Mouse (Mus musculus) cerebellum, postnatal 4 days (tissue): Measurements from ENCODE around the gene Mapkapk5.

ENCODE experiments used
- DNase-seq, 2 experiments: peaks; one replicate each; pipeline ENCODE4 v3.0.0; 2022; ENCODE audit warnings: low spot score in 2 of 2, mixed read lengths in 1 of 2

Mapkapk5 gene

GRCm38 (mm10) chr5:121545793-121546529 is at the start of gene Mapkapk5:
Gene Mapkapk5 (minus strand): TSS chr5:121545905.
- DNase-seq: peak; percentile 95 to 97

- no peak for DNase-seq
Measured at GRCm38 (mm10) chr5:121594714-121595313, 49.1 kb upstream of the Mapkapk5 start.

- peak; percentile 34 to 72 for DNase-seq
Measured at GRCm38 (mm10) chr5:121593451-121594401, 48.0 kb upstream of the Mapkapk5 start, which contains the start of gene Aldh2. Gene Aldh2 (minus strand): TSS chr5:121593824.

GRCm38 (mm10) chr5:121592816-121593407 is 47.2 kb upstream of the Mapkapk5 start:
- no peak for DNase-seq

GRCm38 (mm10) chr5:121592064-121592815 is 46.5 kb upstream of the Mapkapk5 start:
- no peak for DNase-seq

- no peak for DNase-seq
Measured at GRCm38 (mm10) chr5:121591417-121592063, 45.8 kb upstream of the Mapkapk5 start.

GRCm38 (mm10) chr5:121589928-121590327 is 44.2 kb upstream of the Mapkapk5 start:
- DNase-seq: no peak

- no peak for DNase-seq
Measured at GRCm38 (mm10) chr5:121586400-121587039, 40.8 kb upstream of the Mapkapk5 start.

- DNase-seq: no peak
Measured at GRCm38 (mm10) chr5:121585699-121586098, 40.0 kb upstream of the Mapkapk5 start.

- DNase-seq: no peak
Measured at GRCm38 (mm10) chr5:121585005-121585404, 39.3 kb upstream of the Mapkapk5 start.

- peak; percentile 45 to 64 for DNase-seq
Measured at GRCm38 (mm10) chr5:121583765-121584501, 38.2 kb upstream of the Mapkapk5 start.

GRCm38 (mm10) chr5:121581945-121582344 is 36.2 kb upstream of the Mapkapk5 start:
- no peak for DNase-seq

GRCm38 (mm10) chr5:121576927-121577488 is 31.3 kb upstream of the Mapkapk5 start:
- DNase-seq: no peak

GRCm38 (mm10) chr5:121575867-121576266 is 30.2 kb upstream of the Mapkapk5 start:
- no peak for DNase-seq

GRCm38 (mm10) chr5:121574145-121574544 is 28.4 kb upstream of the Mapkapk5 start:
- no peak for DNase-seq

- DNase-seq: no peak
Measured at GRCm38 (mm10) chr5:121570787-121571186, 25.1 kb upstream of the Mapkapk5 start.

GRCm38 (mm10) chr5:121569881-121570420 is 24.2 kb upstream of the Mapkapk5 start:
- DNase-seq: no peak

GRCm38 (mm10) chr5:121566035-121566681 is 20.5 kb upstream of the Mapkapk5 start:
- DNase-seq: no peak
